Mouse (Mus musculus) limb, embryonic 12.5 days (tissue): ENCODE data around the gene G530012D18Rik. TPM values are rescaled to one million over a fixed set of nuclear protein-coding genes. Genes with fewer than 3 reads are reported as not detected.
"Not testable (repeated sequence)": the region's sequence is repeated elsewhere in the genome, so short reads cannot be mapped to it uniquely, and the experiment has no call there.

Source experiments
- ATAC-seq: fragments of 200-750 bp; cut with Nextera tagmentation; 2 replicates; pipeline ENCODE4 v1.8.0; 2017; ENCODE audit warnings: low read depth, moderate TSS enrichment; ENCODE audit not compliant: insufficient number of reproducible peaks, insufficient read depth, low FRiP score, low TSS enrichment
- H3K27ac ChIP-seq: fragments of 300-500 bp; sonication (generic); 2 replicates; pipeline ENCODE4 v1.5.1; 2016; ENCODE audit warnings: mild to moderate bottlenecking, moderate library complexity
- H3K27me3 ChIP-seq: fragments of 300-500 bp; sonication (generic); 2 replicates; pipeline ENCODE4 v1.6.1; 2016; ENCODE audit warnings: mild to moderate bottlenecking, moderate library complexity
- H3K36me3 ChIP-seq: fragments of 300-500 bp; sonication (generic); 2 replicates; pipeline ENCODE4 v1.6.1; 2016; ENCODE audit warnings: mild to moderate bottlenecking, moderate library complexity
- H3K4me1 ChIP-seq: fragments of 300-500 bp; sonication (generic); replicated peaks from 2 replicates; pipeline ENCODE4 v1.6.1; 2016
- H3K4me2 ChIP-seq: fragments of 300-500 bp; sonication (generic); 2 replicates; pipeline ENCODE4 v1.6.1; 2016; ENCODE audit warnings: mild to moderate bottlenecking, moderate library complexity
- H3K4me3 ChIP-seq: fragments of 300-500 bp; sonication (generic); replicated peaks from 2 replicates; pipeline ENCODE4 v1.5.1; 2016; ENCODE audit warnings: mild to moderate bottlenecking
- H3K9ac ChIP-seq: fragments of 300-500 bp; sonication (generic); replicated peaks from 2 replicates; pipeline ENCODE4 v1.6.1; 2016; ENCODE audit warnings: mild to moderate bottlenecking, moderate library complexity
- H3K9me3 ChIP-seq: fragments of 300-500 bp; sonication (generic); 2 replicates; pipeline ENCODE4 v1.6.1; 2016; ENCODE audit warnings: mild to moderate bottlenecking, moderate library complexity
- WGBS: fragments of 180-500 bp; shearing (Covaris S2); methylation state at CpG from one replicate; pipeline ENCODE4 v1.1.7; 2016; 5-methylcytosine and 5-hydroxymethylcytosine counted together
- polyA plus RNA-seq: library from polyadenylated mRNA; unstranded; fragments of >200 nt; fragmentation: Nextera tagmentation; extraction: Ambion mirVana; gene quantifications from 2 replicates; pipeline ENCODE4 v1.2.1, GENCODE M21; 2016

The G530012D18Rik gene
- polyA plus RNA-seq, 1 experiment from 2014 or later, result not detected

GRCm38 (mm10) chr1:85618689-85619088 lies 43.2 kb downstream of the G530012D18Rik start:
- not testable (repeated sequence) for H3K4me2 ChIP-seq, H3K4me3 ChIP-seq, ATAC-seq, H3K9me3 ChIP-seq, H3K27me3 ChIP-seq, H3K36me3 ChIP-seq, H3K9ac ChIP-seq, H3K27ac ChIP-seq, H3K4me1 ChIP-seq
- WGBS, result 75% methylated on average over 1 of the region's 1 CpGs

Other genes starting within 250 kb of the G530012D18Rik start
- 0.38 and 0.40 TPM in 2 replicates for gene Sp110, start 23.1 kb downstream of the G530012D18Rik start, polyA plus RNA-seq
- 0.87 and 1.2 TPM in 2 replicates for gene Sp140, start 24.7 kb downstream of the G530012D18Rik start, polyA plus RNA-seq
- 0.43 and 0.70 TPM in 2 replicates for gene Sp100, start 74.3 kb downstream of the G530012D18Rik start, polyA plus RNA-seq
- 1.0 and 1.2 TPM in 2 replicates for gene A630001G21Rik, start 203.0 kb downstream of the G530012D18Rik start, polyA plus RNA-seq
- 42.5 and 46.3 TPM in 2 replicates for gene Cab39, start 217.8 kb downstream of the G530012D18Rik start, polyA plus RNA-seq